9 mouse cellular contexts compared by ENCODE assay signal in genomic region chr2:180217587-180217986, GRCm38 (mm10). TPM values are rescaled to one million over a fixed set of nuclear protein-coding genes. Genes with fewer than 3 reads are reported as not detected.
DNase-seq lines count a peak whose midpoint lies in the region; ATAC-seq and TF ChIP-seq lines count a peak whose summit lies in the region.
"Had no signal": no experiment of that assay in that cellular context is flagged by ENCODE, and none has a peak within 500 bp of the region (broad histone marks: within the 10 kb centered on the region; RNA-seq: fewer than 3 reads in every experiment).

No protein-coding gene starts in this region.

- no peak overlapping the region for H3K9ac ChIP-seq in embryonic facial prominence, embryonic 12.5 days
- H3K9ac ChIP-seq in stomach, embryonic 16.5 days (ENCODE audit: low read length): 0 out of 2 replicates have a peak overlapping the region, but pooled peaks have one; percentile 11
- H3K9ac ChIP-seq: liver, embryonic 13.5 days had no signal

- CTCF ChIA-PET in Patski (lab: Charles Lee): interaction anchor here (0.8 to 3.9 kb wide), 5 partner anchors 10 to 19 kb away, joined by 3 to 14 read pairs (median 8); no protein-coding TSS in a partner anchor

- in situ Hi-C loops in Patski (cut with MboI; ENCODE audit: low pct_unique_long_range_greater_than_20kb): loop anchor here (5.0 to 25.0 kb wide), 2 partner anchors 35 to 1370 kb away; partner anchors contain the start of genes Prpf6, Samd10, Uckl1 and Zfp512b

- no peak for TF ChIP-seq CTCF in Patski (IDR thresholded peaks at IDR 0.05)

- WGBS in embryonic facial prominence, embryonic 12.5 days: 86% methylated on average over 8 of the region's 8 CpGs
- WGBS in stomach, embryonic 16.5 days: 81% methylated on average over 8 of the region's 8 CpGs

- H3K27ac ChIP-seq in embryonic facial prominence, embryonic 12.5 days: 0 out of 2 replicates have a peak overlapping the region, but pooled peaks have one; percentile 23
- no peak overlapping the region for H3K27ac ChIP-seq in stomach, embryonic 16.5 days (ENCODE audit: low read length)

- H3K9me3 ChIP-seq in embryonic facial prominence, embryonic 12.5 days: no peaks in the 10 kb centered on the region
- no peaks in the 10 kb centered on the region for H3K9me3 ChIP-seq in stomach, embryonic 16.5 days (replicated peaks; ENCODE audit: control insufficient read depth, low read length)
- H3K9me3 ChIP-seq: liver, embryonic 13.5 days had no signal

- no peaks in the 10 kb centered on the region for H3K27me3 ChIP-seq in Patski
- no peaks in the 10 kb centered on the region for H3K27me3 ChIP-seq in embryonic facial prominence, embryonic 12.5 days
- no peaks in the 10 kb centered on the region for H3K27me3 ChIP-seq in stomach, embryonic 16.5 days (ENCODE audit: control insufficient read depth, insufficient read depth, low read length)

- peak; percentile 42 for ATAC-seq in Patski
- no peak for ATAC-seq in embryonic facial prominence, embryonic 12.5 days (ENCODE audit: insufficient number of reproducible peaks, insufficient read depth, low FRiP score, low TSS enrichment)
- ATAC-seq in stomach, embryonic 16.5 days (ENCODE audit: insufficient read depth, low FRiP score): no peak

- no peaks in the 10 kb centered on the region; the same call in 1 of the 2 replicates for H3K36me3 ChIP-seq in embryonic facial prominence, embryonic 12.5 days
- H3K36me3 ChIP-seq in stomach, embryonic 16.5 days (ENCODE audit: control insufficient read depth, insufficient read depth, low read length): no peaks in the 10 kb centered on the region
- H3K36me3 ChIP-seq: liver, embryonic 13.5 days had no signal

- POLR2A ChIA-PET in Patski (lab: Charles Lee): interaction anchor here (0.7 kb wide), 1 partner anchor 34 kb away, joined by 3 read pairs; no protein-coding TSS in a partner anchor

- peak; percentile 41 for DNase-seq in layer of hippocampus, adult 11-12 months (ENCODE audit: low spot score)
- DNase-seq in layer of hippocampus, postnatal 36 days: no peak
- peak; percentile 75 for DNase-seq in Patski (ENCODE audit: low read depth, low spot score)
- peak; percentile 98 to 99 for DNase-seq in kidney, adult 8-10 months
- no peak for DNase-seq in spleen, adult 12 weeks (ENCODE audit: low spot score)
- DNase-seq in frontal cortex, postnatal 14 days (ENCODE audit: low spot score in 2 of 2): no peak
- DNase-seq: liver, embryonic 13.5 days had no signal

- H3K4me2 ChIP-seq in embryonic facial prominence, embryonic 12.5 days (replicated peaks): no peak overlapping the region
- H3K4me2 ChIP-seq in stomach, embryonic 16.5 days (ENCODE audit: low read depth, low read length): no peak overlapping the region
- H3K4me2 ChIP-seq: liver, embryonic 13.5 days had no signal

- peaks cover 17% of the 10 kb centered on the region for H3K4me1 ChIP-seq in embryonic facial prominence, embryonic 12.5 days
- H3K4me1 ChIP-seq in stomach, embryonic 16.5 days (ENCODE audit: control insufficient read depth, insufficient read depth, low read length): peaks cover 71% of the 10 kb centered on the region

- no peak overlapping the region for H3K4me3 ChIP-seq in embryonic facial prominence, embryonic 12.5 days
- H3K4me3 ChIP-seq in stomach, embryonic 16.5 days (replicated peaks; ENCODE audit: low read length): no peak overlapping the region
- H3K4me3 ChIP-seq: liver, embryonic 13.5 days had no signal

RNA-seq across cellular contexts. Expression of gene Lama5, which starts 8.1 kb away (rescaled TPM):
- total RNA-seq in layer of hippocampus, postnatal 36 days (2021): 10 to 100 TPM in 1 of 2 experiments, 1 to 10 TPM in 1; 6.5 to 11.0 TPM
- polyA plus RNA-seq in Patski (2021): 221 TPM
- polyA plus RNA-seq in embryonic facial prominence, embryonic 12.5 days (2016; fragmentation: Nextera tagmentation; extraction: Ambion mirVana): 14.2 and 16.7 TPM in 2 replicates
- 61.3 and 64.6 TPM in 2 replicates for polyA plus RNA-seq in stomach, embryonic 16.5 days (2015; fragmentation: Nextera tagmentation; extraction: Ambion mirVana)

RNA-seq across cellular contexts. Expression of gene Rps21, which starts 39.6 kb away (rescaled TPM):
- total RNA-seq in layer of hippocampus, postnatal 36 days (2021): 100 to 1,000 TPM; 665 to 743 TPM
- 1,364 TPM for polyA plus RNA-seq in Patski (2021)
- 523 and 574 TPM in 2 replicates for polyA plus RNA-seq in embryonic facial prominence, embryonic 12.5 days (2016; fragmentation: Nextera tagmentation; extraction: Ambion mirVana)
- 408 and 537 TPM in 2 replicates for polyA plus RNA-seq in stomach, embryonic 16.5 days (2015; fragmentation: Nextera tagmentation; extraction: Ambion mirVana)

RNA-seq across cellular contexts. Expression of gene Adrm1, which starts 46.3 kb away (rescaled TPM):
- 100 to 1,000 TPM in 1 of 2 experiments, 10 to 100 TPM in 1; 96.9 to 103 TPM for total RNA-seq in layer of hippocampus, postnatal 36 days (2021)
- polyA plus RNA-seq in Patski (2021): 163 TPM
- 202 and 204 TPM in 2 replicates for polyA plus RNA-seq in embryonic facial prominence, embryonic 12.5 days (2016; fragmentation: Nextera tagmentation; extraction: Ambion mirVana)
- polyA plus RNA-seq in stomach, embryonic 16.5 days (2015; fragmentation: Nextera tagmentation; extraction: Ambion mirVana): 154 and 171 TPM in 2 replicates

RNA-seq across cellular contexts. Expression of gene Cables2, which starts 55.7 kb away (rescaled TPM):
- total RNA-seq in layer of hippocampus, postnatal 36 days (2021): 10 to 100 TPM; 29.9 to 32.1 TPM
- 12.7 TPM for polyA plus RNA-seq in Patski (2021)
- 21.2 and 23.5 TPM in 2 replicates for polyA plus RNA-seq in embryonic facial prominence, embryonic 12.5 days (2016; fragmentation: Nextera tagmentation; extraction: Ambion mirVana)
- 4.3 and 4.6 TPM in 2 replicates for polyA plus RNA-seq in stomach, embryonic 16.5 days (2015; fragmentation: Nextera tagmentation; extraction: Ambion mirVana)

Comparison
In these comparisons a context has a peak if more than half of its experiments do, and no peak if none do; other contexts are left out.
1. DNase-seq: peak in layer of hippocampus, adult 11-12 months (single experiment), Patski (single experiment) and kidney, adult 8-10 months (2 of 2); none in layer of hippocampus, postnatal 36 days (0 of 2), spleen, adult 12 weeks (single experiment) and frontal cortex, postnatal 14 days (0 of 2).